Mouse (Mus musculus) fat pad, adult 2 months (tissue): ENCODE results near the gene Sphk2.
"Not testable (repeated sequence)": the region's sequence is repeated elsewhere in the genome, so short reads cannot be mapped to it uniquely, and the experiment has no call there.

Experiments
- DNase-seq: peaks from one replicate; pipeline ENCODE4 v3.0.0-alpha.2; 2011; ENCODE audit warnings: low read depth, low spot score; ENCODE audit errors: extremely low read depth

Gene Sphk2

DNA sequence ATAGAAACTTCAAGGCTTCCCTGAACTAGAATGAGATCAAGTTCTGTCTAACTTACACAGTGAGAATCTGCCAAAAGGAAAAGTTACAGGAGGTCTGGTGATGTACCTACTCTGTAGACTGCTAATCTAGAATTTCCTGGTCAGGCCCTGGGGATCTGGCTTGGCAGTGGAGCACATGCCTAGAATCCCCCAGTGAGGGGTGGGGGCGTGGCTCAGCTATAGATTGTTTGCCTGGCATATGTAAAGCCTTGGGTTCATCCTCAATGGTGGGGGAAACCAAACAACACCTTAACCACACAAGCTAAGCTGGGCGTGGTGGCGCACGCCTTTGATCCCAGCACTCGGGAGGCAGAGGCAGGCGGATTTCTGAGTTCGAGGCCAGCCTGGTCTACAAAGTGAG, 19.9 kb downstream of the Sphk2 start:
- DNase-seq: no peak

GRCm38 (mm10) chr7:45695098-45695497, 22.7 kb downstream of the Sphk2 start:
- DNase-seq: no peak

GRCm38 (mm10) chr7:45693921-45694591, 23.7 kb downstream of the Sphk2 start, which contains the start of gene Sec1:
Sec1 (minus strand) TSS chr7:45694402.
- DNase-seq: no peak

- no peak for DNase-seq
Measured at GRCm38 (mm10) chr7:45692364-45692763, 25.4 kb downstream of the Sphk2 start.

- DNase-seq: no peak
Measured at GRCm38 (mm10) chr7:45689800-45690199, 28.0 kb downstream of the Sphk2 start.

DNA sequence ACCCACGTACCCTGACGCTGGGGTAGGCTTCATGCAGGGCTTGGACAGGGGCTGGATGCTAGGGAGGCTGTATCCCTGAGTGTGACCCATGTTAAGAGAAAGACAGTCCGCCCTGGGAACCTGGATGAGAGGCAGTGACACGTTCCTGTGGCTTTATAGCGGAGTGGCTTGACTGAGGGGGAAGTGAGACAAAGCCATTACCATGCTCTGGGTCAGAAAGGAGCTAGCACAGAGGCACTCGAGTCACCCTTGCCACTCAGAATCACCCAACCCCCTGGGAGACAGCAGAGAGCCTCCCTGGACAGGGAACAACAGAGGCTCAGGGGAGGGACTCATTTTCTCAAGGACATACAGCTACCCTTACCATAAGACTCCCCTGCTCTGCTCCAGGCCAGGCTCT, 28.7 kb downstream of the Sphk2 start:
- no peak for DNase-seq

- DNase-seq: no peak
Measured at GRCm38 (mm10) chr7:45686841-45687240, 31.0 kb downstream of the Sphk2 start.

DNA sequence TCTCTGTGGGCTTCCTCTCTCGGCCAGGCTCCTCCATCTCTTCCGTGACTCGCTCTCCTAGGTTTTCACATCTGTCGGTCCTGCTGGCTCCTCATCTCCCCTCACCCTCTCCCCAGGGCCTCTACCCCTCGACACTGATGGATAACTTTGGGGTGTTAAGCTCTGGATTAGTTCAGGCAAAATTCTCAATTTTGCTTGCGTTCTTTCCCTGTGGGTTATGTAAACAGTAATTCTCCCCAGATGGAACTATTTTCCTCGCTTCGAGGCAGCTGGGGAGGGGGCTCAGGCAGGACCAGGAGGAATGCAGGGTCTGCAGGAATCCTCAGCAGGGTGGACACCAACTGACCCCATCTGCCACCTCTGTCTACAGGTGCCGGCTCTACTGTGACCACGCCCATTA, 32.0 kb downstream of the Sphk2 start:
- no peak for DNase-seq

DNA sequence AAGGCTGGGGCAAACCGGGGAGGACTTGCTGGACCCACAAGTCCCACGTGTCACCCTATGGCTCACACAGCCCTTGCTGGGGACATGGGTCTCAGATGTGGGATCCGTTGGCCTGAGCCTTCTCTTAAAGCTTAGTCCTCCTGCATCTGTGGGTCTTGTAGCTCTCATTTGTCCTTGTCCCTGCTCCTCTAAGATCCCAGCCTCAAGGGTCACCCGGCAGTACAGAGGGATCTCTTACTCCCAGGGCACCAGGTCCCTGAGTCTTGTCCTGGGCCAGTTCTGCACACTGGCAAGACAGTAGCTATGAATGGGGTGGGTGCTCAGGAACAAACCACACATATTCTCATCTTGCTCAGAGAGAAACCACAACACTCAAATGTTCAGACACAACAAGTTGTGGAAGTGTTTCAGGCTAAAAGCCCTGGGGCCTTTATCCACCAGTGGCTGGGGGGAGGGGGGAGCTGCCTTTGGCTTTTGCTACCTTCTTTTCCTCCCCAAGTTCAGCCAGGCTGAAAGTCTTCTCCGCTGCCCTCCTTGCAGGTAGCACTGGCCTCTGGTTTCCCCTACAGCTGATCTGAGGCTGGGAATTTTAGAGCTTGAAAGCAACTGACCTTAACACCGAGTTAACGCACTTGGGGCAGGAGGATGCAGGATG, 34.3 kb downstream of the Sphk2 start, which contains the start of gene Ntn5:
Ntn5 (plus strand) TSS at position 627 of the 655 bp plus-strand sequence.
- DNase-seq: no peak

DNA sequence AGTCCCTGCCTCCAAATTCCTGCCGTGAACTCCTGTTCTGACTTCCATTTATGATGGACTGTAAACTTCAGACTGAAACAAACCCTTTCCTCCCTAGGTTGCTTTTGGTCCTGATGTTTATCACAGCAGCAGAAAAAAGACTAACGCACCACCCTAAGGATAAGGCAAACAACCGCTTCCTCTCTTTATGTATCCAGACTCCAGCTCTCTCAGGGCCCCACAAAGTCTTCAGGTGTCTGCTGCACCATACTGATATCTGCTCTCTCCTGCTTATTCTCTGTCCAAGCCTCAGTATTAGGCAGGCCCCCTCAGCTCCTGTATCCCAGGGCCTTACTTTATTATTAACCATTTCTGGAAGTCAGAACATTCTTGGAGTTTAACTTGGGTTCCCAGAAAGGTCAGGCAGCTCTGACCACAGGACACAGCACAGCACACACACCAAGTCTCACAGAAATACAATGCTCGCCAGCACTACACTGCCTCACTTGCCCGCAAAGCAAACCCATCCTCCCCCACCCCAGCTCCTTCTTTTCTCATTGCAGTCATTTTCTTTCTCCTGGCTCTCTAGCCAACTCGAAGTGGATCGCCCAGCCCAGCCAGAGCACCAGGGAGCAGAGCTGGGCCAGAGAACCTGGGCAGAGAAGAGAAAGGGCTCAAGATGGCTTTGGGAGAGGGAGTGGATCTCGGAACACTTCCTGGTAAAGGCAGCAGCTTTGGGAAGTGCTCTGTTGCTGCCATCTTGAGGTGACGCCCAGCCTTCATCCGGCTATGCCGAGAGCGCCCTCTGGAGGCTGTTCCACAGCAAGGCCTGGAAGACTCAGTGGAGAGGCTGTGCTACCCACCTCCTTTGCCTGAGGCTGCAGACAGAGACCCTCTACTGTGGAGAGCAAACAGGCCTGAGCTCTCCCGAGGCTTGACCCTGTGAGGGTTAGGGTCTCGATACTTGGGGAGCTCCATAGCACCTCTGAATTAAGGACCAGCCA, 35.4 kb downstream of the Sphk2 start:
- DNase-seq: no peak

- DNase-seq: no peak
Measured at GRCm38 (mm10) chr7:45681046-45681736, 36.6 kb downstream of the Sphk2 start.

DNA sequence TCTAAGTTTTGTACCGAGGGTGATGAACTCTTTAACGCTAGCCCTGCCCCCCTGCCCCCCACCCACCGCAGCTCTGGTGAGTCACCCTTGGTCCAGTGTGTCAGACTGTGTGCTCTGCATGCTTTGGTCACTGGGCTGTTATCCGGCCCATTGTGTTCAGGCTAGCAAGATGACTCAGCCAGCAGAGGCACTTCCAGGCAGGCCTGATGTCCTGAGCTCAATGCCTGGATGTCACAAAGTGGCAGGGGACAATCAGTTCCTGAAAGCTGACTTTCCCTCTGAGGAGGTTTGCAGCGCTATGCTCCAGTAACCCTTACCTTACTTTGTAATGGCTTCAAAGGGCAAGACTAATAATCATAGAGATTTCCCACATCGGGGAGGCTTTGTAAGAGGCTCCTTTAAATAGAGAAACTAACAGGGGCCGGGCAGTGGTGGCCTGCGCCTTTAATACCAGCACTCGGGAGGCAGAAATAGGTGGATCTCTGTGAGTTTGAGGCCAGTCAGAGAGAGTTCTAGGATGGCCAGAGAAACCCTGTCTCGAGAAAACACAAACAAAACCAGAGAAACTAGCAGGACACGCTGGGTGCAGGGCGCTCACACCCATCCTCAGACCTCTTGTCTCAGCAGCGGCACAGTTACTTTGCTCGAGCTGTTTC, 37.7 kb downstream of the Sphk2 start:
- no peak for DNase-seq

DNA sequence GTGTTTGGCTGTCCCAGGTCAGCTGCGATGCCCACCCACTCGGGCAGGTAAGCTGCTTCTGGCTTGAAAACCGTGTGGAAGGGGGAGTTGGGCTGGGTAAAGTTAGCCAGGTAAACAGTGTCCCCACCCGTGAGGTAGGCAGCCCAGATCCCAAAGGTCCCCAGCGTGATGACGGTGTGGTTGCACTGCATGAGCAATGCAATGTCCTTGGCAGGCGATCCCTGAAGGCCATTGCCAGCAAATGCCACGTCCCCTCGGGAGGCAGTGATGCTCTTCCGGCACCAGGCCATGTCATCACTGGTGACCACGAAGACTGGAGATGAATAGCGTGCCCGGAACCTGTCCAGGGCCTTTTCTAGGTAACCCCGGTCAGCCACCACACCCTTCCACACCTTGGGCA, 39.3 kb downstream of the Sphk2 start:
- DNase-seq: no peak

DNA sequence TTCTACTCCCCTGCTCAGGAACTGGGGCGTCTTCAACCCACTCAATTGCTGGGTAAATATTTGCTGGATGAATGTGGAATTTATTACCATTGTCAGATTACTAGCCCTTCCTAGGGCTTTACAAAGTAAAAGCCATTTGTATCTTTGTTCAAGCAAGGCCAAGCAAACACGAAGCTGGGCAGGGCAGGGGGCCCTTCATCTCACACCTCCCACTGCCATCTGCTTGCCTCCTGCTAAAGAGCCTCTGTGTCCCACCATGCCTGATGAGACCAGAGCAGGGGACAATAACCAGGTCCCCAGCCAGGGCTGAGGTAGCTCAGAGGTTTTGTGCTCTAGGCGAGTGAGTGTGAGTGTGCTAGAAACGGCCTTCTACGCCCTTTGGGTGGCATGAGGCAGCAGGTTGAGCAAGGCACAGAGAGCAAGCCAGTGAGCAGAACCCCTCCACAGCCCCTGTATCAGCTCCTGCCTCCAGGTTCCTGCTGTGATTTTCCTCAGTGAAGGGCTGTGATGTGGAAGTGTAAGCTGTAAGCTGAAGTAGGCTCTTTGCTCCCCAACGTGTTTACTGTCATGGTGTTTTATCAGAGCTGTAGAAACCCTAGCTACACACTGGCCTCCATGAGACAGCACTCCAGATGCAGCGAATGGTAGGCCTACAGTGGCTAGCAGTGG, 40.0 kb downstream of the Sphk2 start:
- DNase-seq: no peak

DNA sequence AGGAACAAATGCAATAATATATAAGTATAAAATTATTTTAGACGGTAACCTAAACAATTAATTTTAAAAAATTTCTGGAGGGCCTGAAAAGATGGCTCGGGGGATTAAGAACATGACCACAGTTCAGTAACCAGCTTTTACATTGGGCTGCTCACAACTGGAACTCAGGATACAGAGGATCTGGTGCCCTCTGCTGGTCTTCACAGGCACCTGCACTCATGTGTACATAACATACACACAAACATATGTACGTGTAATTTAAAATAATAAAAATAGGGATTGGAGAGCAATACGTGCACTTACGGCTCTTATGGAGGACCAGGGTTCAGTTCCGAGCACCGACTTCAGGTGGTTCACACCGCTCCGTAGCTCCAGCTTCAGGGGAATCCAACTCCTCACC, 48.9 kb downstream of the Sphk2 start:
- no peak for DNase-seq

DNA sequence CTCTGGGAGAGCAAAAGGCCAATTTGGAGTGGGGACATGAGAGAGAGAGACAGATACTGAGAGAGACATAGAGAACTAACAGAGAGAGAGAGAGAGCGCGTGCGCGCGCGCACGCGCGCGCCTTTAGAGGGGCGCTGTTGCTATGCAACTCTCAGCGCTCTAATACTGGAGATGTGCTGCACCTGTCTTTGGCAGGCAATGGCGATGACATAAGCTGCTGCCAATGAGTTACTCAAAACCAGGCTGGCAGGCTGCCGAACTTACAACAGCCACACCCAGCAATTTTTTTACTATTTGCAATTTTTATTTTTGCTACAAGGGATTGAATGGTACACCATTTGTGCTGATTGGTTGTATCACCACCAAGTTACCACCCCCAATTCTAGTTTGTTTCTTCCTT, 50.0 kb downstream of the Sphk2 start:
- no peak for DNase-seq

- DNase-seq: no peak
Measured at GRCm38 (mm10) chr7:45666161-45666560, 51.6 kb downstream of the Sphk2 start, which contains the start of gene Fut2. Fut2 (minus strand) TSS chr7:45666394.

GRCm38 (mm10) chr7:45665303-45666138, 52.3 kb downstream of the Sphk2 start:
- no peak for DNase-seq

DNA sequence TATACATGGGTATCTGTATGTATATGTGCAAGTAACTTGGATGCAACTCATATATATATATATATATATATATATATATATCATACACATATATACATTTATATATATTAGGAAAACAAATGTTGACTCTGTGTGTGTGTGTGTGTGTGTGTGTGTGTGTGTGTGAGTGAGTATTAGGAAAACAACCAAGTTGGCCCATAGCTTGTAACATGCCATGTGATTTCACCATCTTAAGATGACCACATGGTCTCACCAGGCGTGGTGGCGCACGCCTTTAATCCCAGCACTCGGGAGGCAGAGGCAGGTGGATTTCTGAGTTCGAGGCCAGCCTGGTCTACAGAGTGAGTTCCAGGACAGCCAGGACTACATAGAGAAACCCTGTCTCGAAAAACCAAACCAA, 56.1 kb downstream of the Sphk2 start:
- DNase-seq: not testable (repeated sequence)
